Mouse (Mus musculus) liver, adult 2 months (tissue): ENCODE measurements around the gene D13Ertd608e. TPM values are rescaled to one million over a fixed set of nuclear protein-coding genes. Genes with fewer than 3 reads are reported as not detected.
"Not testable (repeated sequence)": the region's sequence is repeated elsewhere in the genome, so short reads cannot be mapped to it uniquely, and the experiment has no call there.

Experiments used
- DNase-seq: peaks from one replicate; pipeline ENCODE4 v3.0.0-alpha.2; 2011; ENCODE audit warnings: low read depth, low spot score; ENCODE audit errors: extremely low read depth
- H3K27ac ChIP-seq: fragments of 200-500 bp; replicated peaks from 2 replicates; pipeline ENCODE4 v1.5.1; 2012; ENCODE audit warnings: low read depth, mild to moderate bottlenecking, control low read depth, inconsistent platforms, low read length; ENCODE audit not compliant: insufficient read depth
- H3K27me3 ChIP-seq: fragments of 200-500 bp; 2 replicates; pipeline ENCODE4 v1.6.1; 2012; ENCODE audit warnings: mild to moderate bottlenecking, moderate library complexity, low read length, inconsistent platforms; ENCODE audit not compliant: control insufficient read depth, insufficient read depth
- H3K36me3 ChIP-seq: fragments of 200-500 bp; 2 replicates; pipeline ENCODE4 v1.6.1; 2012; ENCODE audit warnings: low read length, inconsistent platforms; ENCODE audit not compliant: control insufficient read depth, insufficient read depth
- H3K4me1 ChIP-seq: fragments of 200-500 bp; 2 replicates; pipeline ENCODE4 v1.6.1; 2011; ENCODE audit warnings: low read length; ENCODE audit not compliant: control insufficient read depth, insufficient read depth
- H3K4me3 ChIP-seq: fragments of 200-500 bp; 2 replicates; pipeline ENCODE4 v1.5.1; 2011; ENCODE audit warnings: low read depth, mild to moderate bottlenecking, control low read depth, low read length, moderate library complexity; ENCODE audit not compliant: insufficient read depth
- H3K79me2 ChIP-seq: fragments of 200-500 bp; 2 replicates; pipeline ENCODE4 v1.6.1; 2012; ENCODE audit warnings: inconsistent platforms, mild to moderate bottlenecking, low read length, moderate library complexity; ENCODE audit not compliant: control insufficient read depth, insufficient read depth
- H3K9ac ChIP-seq: fragments of 200-500 bp; 2 replicates; pipeline ENCODE4 v1.6.1; 2012; ENCODE audit warnings: low read depth, mild to moderate bottlenecking, control low read depth, inconsistent platforms, low read length
- CTCF ChIP-seq: fragments of 200-500 bp; IDR thresholded peaks from 2 replicates; pipeline ENCODE4 v1.5.1; 2011; ENCODE audit warnings: low read depth, low read length, control low read depth
- WGBS: fragments of 180-500 bp; shearing (Covaris S2); methylation state at CpG from one replicate; pipeline ENCODE4 v1.1.7; 2018; 5-methylcytosine and 5-hydroxymethylcytosine counted together
- polyA plus RNA-seq: library from polyadenylated mRNA; depleted of rRNA; stranded (reverse); fragments of >200 nt; gene quantifications from 2 replicates; pipeline ENCODE4 v1.2.3, GENCODE M21; 2012
- total RNA-seq: library from RNA; depleted of rRNA; stranded (reverse); fragments of >200 nt; gene quantifications from 2 replicates; pipeline ENCODE4 v1.2.3, GENCODE M21; 2014

The D13Ertd608e gene
- total and polyA plus RNA-seq, 2 experiments, result not detected

DNA sequence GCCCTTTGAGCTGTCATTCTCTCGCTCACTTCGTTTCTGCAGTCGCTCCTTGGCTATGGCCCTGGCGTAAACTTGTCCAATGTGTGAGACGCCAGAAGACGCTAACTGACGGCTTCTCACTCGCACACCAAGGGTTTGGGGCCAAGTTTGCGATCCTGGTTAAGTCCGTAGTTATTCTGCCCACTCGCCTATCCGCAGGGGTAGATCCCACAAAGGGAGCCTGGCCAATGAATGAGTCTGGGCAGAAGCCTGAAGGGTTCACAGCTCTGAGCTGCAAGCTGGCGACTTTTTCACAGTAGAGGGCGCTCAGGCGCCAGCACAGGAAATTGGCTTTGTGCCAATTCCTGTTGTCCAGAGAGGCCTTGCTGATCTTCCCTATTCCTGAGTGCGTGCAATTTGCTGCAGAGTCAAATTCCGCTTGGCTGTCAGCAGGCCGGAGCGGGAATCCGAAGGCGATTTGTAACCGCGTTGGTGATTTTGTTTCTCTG, 562 bp downstream of the D13Ertd608e start:
- DNase-seq, result peak; percentile 65
- WGBS, result 11% methylated on average over 23 of the region's 23 CpGs
- not testable (repeated sequence) for H3K4me1 ChIP-seq, H3K27ac ChIP-seq, H3K36me3 ChIP-seq, H3K9ac ChIP-seq, H3K79me2 ChIP-seq, H3K27me3 ChIP-seq, H3K4me3 ChIP-seq
- TF ChIP-seq CTCF, result peak; percentile 37

DNA sequence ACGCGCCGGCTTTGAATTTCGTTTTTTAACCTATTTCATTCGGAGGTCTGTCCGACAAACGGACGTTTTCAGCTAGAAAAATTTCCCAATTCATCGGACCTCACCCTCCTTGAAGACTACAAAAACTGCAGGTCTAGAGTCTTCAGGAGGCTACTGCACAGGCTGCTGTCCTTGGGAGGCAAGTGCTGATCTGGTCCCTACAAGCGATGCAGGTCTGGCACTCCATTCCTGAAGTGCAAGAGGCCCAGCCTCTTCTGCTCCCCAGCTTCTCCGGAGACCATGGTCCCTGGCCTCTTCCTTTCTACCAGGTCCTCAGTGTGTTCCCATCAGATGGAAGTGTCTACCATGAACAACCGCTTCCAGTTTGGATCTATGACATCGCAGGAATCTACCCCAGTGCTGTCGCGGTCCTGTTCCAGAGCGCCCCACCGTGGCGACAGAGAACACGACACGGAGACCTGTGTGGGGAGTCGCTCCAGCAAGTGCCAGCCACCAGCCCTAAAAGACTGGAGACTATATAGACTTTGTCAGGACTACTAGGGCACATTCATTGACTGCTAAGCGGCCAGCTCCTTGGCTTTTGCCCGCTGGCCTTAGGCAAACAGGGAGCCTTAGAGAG, 2.0 kb downstream of the D13Ertd608e start:
- not testable (repeated sequence) for DNase-seq, H3K4me1 ChIP-seq, H3K27ac ChIP-seq, H3K79me2 ChIP-seq, H3K27me3 ChIP-seq, H3K36me3 ChIP-seq, H3K9ac ChIP-seq, H3K4me3 ChIP-seq
- TF ChIP-seq CTCF, result peak; percentile 34; the same call in 1 of the 2 replicates
- 13% methylated on average over 14 of the region's 23 CpGs for WGBS

DNA sequence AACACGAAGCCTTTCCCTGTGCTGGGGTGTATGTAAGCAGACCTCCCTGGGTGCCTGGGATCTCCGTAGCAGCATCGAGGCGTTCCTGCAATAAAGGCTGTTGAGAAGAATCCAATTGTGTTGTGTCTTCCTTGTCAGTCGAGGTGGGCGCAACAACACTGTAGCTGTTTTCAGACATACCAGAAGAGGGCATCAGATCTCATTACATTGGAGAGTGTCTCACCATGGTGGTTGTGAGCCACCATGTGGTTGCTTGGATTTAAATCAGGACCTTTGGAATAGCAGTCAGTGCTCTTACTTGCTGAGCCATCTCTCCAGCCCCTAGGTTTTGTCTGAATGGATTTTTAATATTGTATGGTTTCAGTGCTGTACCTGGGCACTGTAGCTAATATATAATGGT, 4.2 kb downstream of the D13Ertd608e start:
- not testable (repeated sequence) for H3K9ac ChIP-seq, H3K27me3 ChIP-seq, H3K27ac ChIP-seq, H3K79me2 ChIP-seq, DNase-seq, H3K4me1 ChIP-seq, H3K4me3 ChIP-seq, H3K36me3 ChIP-seq
- WGBS, result 22% methylated on average over 6 of the region's 6 CpGs

DNA sequence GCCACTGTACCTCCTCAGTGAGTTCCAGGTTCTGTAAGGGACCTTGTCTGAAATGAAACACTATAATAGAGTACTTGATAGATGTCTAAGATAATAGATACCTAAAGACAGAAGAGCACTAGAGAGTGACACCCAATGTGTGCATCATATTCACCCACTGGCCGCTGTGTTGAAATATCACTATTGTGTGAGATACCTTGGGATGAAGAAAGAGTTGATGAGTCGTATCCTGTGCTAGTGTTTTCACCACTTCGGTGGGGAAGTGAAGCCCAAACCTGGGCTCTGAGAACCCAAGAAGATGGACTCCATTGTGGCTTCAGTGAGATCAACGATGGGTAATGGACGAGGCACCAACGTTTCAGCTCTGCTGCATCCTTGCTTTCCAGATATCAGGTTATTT, 26.6 kb downstream of the D13Ertd608e start:
- not testable (repeated sequence) for H3K4me3 ChIP-seq, H3K4me1 ChIP-seq, H3K36me3 ChIP-seq, DNase-seq, H3K27ac ChIP-seq, H3K27me3 ChIP-seq, H3K9ac ChIP-seq, H3K79me2 ChIP-seq
- WGBS, result no CpG with 5 or more reads among the region's 6 CpGs

DNA sequence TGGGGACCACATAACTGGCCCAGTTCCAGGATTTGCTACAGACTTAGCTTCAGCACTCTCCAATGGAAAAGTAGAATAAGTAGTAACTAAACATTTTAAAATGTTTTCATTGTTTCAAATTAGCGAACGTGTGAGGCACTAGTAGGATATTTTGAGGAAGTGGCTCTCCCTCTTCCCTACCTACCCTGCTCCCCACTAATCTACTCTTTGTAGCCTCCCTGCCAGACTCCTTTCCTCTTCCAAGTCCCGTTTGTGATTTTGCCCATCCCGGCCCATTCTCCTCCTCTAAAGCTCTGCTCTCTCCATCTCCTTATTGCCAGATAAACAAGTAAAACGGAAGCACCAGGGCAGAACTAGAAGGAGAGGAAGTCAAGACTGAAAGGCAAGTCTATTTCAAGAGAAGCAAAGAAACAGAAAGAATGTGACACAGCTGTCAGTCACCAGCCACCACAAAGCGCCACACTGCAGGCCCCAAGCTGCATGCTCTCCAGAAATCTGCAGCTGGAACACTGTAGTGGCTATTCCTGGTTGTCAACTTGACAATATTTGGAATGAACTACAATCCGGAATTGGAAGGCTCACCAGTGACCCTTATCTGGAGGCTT, 28.7 kb downstream of the D13Ertd608e start:
- H3K79me2 ChIP-seq, H3K4me1 ChIP-seq, H3K9ac ChIP-seq, DNase-seq, H3K4me3 ChIP-seq, H3K27ac ChIP-seq, H3K36me3 ChIP-seq, H3K27me3 ChIP-seq: not testable (repeated sequence)
- WGBS, result 65% methylated on average over 6 of the region's 7 CpGs

DNA sequence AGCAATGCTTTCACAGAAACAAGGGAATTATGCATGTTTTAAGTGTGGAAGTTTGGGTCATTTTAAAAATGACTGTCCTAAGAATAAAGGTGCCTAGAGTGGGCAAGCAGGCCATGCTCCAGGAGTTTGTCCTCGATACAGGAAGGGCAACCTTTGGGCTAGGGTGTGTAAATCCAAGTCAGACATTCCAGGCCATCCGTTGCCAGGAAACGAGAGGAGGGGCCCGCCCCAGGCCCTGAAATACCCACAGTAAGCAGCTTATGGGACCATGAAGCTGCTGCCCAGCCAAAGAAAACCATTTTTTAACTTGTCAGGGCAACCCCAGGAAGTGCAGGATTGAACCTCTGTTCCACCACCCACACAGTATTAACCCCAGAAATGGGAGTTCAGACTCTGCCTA, 51.1 kb downstream of the D13Ertd608e start:
- not testable (repeated sequence) for DNase-seq, H3K4me3 ChIP-seq, H3K27me3 ChIP-seq, H3K4me1 ChIP-seq, H3K9ac ChIP-seq, H3K79me2 ChIP-seq, H3K36me3 ChIP-seq, H3K27ac ChIP-seq
- WGBS, result 43% methylated on average over 4 of the region's 4 CpGs

DNA sequence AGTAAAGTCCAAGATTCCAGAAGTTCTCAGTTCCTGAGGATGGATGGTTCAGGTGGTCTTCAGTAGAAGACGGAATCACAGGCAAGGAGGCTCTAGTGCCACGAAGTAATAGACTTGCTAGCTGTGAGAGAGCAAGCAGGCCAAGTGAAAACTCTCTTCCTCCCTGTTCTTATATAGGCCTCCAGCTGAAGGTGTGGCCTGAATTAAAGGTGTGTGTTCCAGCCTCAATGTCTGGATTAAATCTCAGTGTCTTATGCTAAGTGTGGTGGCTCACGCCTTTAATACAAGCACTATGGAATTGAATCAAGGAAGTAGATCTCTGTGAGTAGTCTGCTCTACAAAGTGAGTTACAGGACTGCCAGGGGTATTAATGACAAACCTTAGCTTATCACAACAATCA, 58.9 kb downstream of the D13Ertd608e start, which contains the start of gene Tcstv1:
Gene Tcstv1, minus strand, starts transcription at position 101 of the 400 bp plus-strand sequence.
- not testable (repeated sequence) for H3K27me3 ChIP-seq, H3K4me3 ChIP-seq, DNase-seq, H3K9ac ChIP-seq, H3K36me3 ChIP-seq, H3K79me2 ChIP-seq, H3K27ac ChIP-seq, H3K4me1 ChIP-seq
- 65% methylated on average over 3 of the region's 3 CpGs for WGBS
